Mouse (Mus musculus) adrenal gland, postnatal 10 days (tissue): Measurements from ENCODE around the gene Lyz1. TPM values are rescaled to one million over a fixed set of nuclear protein-coding genes. Genes with fewer than 3 reads are reported as not detected.
"Not testable (repeated sequence)": the region's sequence is repeated elsewhere in the genome, so short reads cannot be mapped to it uniquely, and the experiment has no call there.

Source experiments
- DNase-seq: peaks from one replicate; pipeline ENCODE4 v3.0.0; 2021; ENCODE audit warnings: mixed read lengths
- long read RNA-seq, 2 experiments: library from polyadenylated mRNA; stranded (forward); transcript quantifications; one replicate each; pipeline ENCODE4 v2.0.0; 2021
- total RNA-seq, 2 experiments: library from RNA; stranded (reverse); gene quantifications; 2 replicates each; pipeline ENCODE4 v1.2.3; 2021

Gene Lyz1
- 10 to 100 TPM; 12.3 to 13.9 TPM for total RNA-seq
- long read RNA-seq, experiment 1: 0 reads
- long read RNA-seq, experiment 2: 0 reads

DNA sequence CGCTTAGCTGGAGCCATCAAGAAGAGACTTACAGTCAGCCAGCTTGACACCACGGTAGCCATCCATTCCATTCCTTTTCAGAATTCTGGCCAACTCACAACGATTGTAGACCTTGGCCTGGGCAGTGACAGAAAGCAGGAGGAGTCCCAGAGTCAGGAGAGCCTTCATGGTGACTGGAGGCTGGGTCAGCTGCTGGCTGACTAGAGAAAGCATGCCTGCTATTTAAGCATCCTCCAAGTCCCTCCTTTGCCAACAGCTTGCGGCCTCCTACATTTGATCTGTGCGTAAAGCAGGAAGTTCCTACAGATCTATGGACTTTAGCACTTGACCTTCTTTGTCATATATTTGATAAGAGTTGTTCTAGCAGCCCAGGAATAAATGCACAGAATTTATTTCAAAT lies at the start of gene Lyz1:
Gene Lyz1 (minus strand): TSS at position 198 of the 400 bp plus-strand sequence.
- DNase-seq: peak; percentile 11

DNA sequence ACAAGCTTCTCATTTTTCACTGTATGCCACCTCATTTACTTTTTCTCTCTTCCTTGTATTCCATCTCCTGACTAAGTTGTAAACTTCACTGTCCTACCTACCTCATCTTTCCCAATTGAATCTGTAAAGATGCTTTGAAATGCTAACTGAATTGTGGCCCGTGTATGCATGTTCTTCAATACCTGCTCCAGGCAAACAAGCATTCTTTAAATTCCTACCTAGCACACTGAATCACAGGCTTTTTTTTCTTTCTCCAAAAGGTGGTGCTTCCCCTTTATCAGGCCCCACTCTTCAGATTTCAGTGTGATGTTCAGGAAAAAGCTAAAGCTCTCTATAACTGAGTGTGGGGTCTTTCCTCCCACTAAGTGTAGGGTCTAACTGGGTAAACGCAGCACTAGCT lies 49.7 kb upstream of the Lyz1 start:
- DNase-seq: no peak

DNA sequence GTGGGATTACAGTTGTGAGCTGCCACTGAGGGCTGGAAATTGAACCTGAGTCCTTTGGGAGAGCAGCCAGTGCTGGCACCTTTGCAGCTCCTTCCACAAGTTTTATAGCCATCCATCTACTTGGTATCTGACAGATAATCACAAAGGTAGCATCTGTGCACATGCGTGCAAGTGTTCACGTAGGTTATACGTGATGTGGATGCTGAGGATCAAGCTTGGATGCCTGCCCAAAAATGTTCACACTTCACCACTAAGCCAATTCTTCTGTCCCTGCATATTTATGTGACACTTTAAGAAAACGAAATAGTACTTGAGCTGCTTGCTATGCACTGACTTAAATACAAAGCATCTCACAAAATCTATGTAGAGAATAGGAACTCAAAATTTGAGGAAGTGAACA lies 48.4 kb upstream of the Lyz1 start:
- no peak for DNase-seq

DNA sequence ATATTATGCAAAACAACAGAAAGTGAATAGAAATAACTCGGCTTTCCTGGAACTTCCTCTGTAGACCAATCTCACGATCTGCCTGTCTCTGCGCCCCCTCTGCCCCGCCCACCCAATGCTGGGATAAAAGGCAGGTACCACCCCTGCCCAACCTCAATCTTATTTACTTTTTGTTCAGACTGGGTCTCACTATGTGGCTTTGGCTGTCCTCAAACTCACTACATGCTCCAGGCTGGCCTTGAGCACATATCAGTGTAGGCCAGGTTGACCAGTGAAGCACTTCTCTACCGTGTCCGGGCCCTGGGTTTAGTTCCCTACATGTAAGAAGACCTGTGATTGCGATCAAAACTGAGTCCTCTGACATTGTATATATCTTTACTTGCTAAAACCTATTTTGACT lies 46.6 kb upstream of the Lyz1 start:
- DNase-seq: no peak

DNA sequence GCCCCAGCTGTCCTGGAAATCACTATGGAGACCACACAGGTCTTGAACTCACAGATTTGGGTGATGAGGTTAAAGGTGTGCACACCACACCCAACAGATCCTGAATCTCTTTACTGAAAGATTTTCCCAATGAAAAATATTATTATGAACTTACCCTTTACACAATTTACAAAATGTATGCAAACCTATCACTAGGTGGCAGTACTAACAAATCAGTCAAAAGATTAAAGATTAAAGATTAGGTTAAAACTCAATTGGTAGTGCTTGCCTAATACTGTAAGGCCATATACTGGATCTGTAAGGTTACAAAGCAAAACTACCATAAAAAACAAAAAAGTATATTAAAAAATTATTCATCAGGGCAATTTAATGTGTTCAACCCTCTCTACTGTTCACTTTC lies 45.3 kb upstream of the Lyz1 start:
- DNase-seq: no peak

DNA sequence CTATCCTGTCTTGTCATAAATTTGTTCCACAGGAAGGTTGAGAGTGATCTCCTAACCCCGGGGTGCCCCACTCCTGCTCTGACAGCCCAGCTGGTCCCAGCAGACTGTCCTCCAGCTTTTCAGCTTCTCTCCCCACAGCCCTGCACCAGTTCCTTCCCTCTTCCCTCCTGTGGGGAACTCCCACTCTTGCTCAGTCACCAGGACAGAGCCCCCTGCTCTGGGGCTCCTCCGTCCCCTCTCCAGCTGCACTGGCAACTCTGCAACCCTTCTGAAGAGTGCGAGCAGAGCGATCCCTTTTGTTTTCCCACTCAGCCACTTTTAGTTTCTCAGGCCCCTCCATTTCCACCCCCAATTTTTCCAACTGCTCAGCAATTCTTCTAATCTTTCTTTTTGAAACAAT lies 43.0 kb upstream of the Lyz1 start:
- no peak for DNase-seq

DNA sequence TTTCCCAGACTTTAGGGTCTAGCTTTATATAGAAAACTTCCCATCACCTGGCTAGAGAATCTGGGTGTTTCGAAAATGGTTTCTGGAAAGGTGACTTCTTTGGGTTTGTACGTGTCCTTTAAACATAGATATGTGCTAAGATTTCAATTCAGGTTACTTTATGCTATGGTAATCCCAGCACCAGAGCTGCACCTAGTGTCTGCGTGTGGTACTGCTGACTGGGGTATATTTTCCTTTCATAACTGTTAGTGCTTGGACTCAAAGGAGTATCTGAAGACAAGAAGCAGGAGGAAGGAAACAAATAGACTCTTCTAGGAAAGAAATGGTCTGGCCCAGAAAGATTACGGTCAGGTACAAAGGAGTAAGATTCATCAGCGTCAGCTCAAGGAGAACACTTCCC lies 37.9 kb upstream of the Lyz1 start:
- peak; percentile 31 for DNase-seq

DNA sequence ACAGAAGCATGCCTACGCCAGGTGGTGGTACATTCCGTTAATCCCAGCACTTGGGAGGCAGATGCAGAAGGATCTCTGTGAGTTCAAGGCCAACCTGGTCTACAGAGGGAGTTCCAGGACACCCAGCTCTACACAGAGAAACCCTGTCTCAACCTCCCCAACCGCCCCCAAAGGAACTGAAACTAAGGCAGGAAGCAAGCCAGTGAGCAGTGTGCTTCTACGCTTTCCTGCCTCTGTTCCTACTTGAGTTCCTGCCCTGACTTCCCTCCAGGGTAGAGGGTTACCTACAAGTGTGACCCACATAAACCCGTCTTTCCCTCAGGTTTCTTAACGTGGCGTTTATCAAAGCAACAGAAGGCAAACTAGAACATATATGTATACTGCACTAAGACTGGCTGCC lies 31.1 kb upstream of the Lyz1 start:
- no peak for DNase-seq

DNA sequence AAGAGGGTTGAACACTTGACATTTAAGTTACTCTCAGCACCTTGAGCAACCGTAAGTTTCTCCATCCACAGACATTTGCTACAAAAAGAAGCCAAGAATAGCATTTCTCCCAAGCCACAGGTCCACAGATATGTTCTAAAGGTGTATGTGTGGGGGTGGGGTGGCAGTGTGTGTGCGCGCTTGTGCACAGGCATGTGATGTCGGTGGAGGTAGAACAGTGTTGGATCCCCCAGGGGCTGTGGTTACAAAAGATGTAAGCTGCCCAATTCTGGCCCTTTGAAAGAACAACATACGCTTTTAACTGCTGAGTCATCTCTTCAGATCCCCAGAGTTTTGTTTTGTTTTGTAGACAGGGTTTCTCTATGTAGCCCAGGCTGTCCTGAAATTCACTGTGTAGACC lies 30.0 kb upstream of the Lyz1 start:
- DNase-seq: no peak

DNA sequence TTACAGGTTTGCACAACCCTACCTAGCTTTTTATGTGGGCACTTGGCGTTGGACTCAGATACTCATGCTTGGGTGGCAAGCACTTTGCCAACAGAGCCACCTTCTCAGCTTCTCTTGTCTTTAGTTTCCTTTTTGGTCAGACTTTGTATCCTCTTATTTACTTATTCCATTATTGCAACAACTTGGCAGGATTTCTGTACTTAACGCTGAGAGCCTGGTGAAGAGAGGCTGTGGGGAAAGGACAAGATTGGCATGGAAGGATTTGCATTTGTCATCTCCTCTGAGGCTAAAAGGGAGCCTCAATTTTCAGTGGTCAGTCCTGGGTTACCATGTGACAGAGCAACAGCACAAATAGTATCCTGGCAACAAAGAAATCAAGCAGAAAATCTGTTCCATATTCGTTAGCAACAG lies 27.9 kb upstream of the Lyz1 start:
- DNase-seq: no peak

DNA sequence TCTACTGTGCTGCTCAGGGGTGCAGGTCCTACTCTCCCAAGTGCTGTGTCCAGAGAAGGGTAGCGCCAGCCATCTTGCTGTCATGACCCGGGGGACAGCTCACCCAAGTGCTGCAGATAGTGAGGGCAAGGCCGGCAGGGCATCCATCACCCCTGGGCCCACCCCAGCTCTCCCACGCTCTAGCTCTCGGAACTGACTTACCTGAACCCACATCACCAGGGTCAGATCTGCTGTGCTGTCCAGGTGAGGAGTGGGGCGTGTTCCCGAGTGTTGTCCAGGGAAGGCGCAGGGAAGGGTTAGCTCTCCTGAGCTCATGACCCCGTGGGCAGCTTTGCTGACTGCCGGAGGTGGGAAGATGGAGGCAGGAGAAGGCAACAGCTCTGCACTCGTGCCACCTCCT lies 23.7 kb upstream of the Lyz1 start:
- DNase-seq: no peak

DNA sequence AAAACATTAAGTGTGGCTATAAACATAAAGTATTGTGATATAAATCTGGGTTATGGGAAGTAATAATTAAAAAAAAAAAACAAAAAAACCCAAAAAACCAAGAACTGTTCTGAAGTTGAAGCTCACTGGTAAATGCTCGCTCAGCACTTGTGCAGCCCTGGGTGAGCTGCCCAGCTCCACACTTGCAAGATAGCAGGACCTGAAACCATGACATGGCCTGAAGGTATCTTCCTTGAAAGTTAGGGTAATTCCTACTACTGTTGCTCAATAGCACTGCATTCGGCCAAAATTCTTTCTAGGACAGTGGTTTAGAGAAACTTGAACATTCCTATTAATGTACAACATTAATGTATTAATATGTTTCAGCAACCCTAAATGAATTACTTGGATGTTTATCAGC lies 20.5 kb upstream of the Lyz1 start:
- no peak for DNase-seq

DNA sequence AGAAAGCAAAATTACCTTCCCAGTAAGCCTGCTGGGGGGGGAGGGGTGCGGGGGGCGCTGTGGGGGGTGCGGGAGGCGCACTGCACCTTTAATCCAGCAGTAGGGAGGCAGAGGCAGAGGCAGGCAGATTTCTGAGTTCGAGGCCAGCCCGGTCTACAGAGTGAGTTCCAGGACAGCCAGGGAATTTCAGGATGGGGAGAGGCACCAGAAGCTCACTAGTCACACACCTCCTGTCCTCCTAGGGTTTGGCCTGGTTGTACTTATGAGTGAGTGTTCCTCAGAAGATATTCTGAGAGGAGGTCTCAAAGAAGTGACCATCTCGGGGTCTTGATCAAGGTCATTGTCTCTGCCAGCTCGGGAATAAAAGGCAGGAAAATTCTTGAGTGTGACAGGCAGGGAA lies 19.5 kb upstream of the Lyz1 start:
- no peak for DNase-seq

DNA sequence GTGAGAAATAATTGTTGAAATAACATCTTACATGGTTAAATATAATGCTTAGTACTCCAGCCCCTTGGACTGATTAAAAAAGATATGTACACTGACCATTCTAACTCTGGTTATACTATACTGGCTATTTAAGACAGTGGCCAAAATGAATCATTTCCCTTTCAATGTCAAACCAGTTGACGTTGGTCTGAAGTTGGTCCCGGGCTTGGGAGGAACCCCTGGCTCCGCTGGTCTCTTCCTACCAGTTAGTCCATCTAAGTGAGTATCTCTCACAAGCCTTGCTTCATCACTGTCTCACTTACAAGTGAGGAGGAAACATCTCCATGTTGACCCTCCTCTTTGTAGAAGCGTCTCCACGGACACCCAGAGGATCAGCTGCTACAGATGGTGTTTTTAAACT lies 11.7 kb upstream of the Lyz1 start:
- no peak for DNase-seq

DNA sequence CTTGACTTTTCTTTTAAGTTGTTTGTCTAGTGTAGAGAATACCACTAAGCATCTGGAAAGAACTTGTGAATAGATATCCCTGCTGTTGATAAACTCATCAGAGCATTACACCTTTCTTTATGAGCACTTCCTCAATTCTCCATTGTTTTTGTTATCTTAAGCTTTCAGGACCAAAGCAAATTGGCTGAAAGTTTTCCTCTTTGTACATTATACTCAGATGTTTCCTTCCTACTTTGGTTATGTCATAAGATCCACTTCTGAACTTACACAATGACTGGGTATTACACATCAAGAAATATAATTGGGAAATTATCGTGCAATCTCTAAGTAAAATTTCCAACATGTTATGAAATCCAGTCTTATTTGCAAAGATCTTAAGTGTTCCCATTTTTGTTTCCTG lies 9.0 kb upstream of the Lyz1 start:
- DNase-seq: no peak

DNA sequence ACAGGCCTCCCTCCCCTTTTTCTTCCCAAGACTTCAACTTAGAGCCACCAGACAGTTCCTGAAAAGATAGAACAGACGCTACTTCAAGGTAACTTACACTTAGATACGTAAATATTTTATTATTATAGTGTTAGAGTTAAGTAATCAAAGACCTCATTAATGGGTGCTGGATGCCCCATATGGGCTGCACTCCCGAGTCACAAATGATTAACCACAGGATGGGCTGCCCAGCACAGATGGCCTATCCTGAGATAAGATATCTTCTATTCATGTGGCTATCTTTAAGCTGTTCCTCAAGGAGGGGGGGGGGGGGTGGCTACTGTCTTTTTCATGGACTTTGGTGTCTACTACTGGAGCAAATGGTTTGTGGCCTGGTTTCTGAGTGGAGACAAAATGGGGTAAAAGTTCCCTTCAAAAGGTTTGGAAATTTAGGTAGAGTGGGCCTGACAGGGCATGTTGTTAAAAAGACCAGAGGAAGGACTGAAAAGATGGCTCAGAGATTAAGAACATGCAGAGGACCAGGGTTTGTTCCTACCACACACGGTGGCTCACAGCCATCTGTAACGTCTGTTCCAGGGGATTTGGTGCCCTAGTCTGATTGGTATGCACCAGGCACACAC lies 7.3 kb upstream of the Lyz1 start:
- no peak for DNase-seq

DNA sequence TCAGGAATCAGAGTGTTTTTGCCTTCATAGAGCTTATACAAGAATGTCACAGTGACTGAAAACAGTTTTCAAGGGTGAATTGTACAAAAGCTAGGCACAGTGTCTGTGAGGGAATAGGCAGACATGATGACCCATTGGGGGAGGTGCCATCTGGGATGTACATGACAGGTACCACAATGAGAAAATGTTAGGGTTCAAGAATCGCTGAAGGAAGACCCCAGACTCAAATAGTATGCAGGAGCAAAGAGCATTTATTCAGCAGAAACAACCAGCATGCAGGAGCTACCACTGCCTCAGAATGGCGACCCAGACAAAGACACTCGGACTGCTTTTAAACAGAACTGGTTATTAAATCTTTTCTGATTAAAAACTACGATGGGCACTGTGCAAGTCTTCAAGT lies 6.4 kb upstream of the Lyz1 start:
- DNase-seq: no peak

DNA sequence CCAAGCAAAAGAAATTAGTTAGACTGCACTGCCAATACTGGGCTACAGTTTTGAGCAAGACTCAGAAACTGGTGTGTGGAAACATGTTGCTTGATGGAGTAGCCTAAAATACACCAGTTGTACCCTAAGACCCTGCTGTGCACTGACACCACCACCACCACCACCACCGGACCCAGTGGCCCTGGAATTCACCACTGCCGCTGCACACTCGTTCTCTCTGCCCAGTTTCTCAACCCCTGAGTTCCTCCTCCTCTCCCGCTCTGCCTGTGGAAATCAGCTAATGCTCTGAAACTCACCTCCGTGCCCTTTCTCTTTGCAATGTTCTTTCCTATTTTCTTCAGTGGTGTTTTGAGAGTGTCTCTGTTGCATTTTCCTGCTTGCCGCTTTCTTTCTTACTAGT lies 5.7 kb upstream of the Lyz1 start:
- DNase-seq: no peak

DNA sequence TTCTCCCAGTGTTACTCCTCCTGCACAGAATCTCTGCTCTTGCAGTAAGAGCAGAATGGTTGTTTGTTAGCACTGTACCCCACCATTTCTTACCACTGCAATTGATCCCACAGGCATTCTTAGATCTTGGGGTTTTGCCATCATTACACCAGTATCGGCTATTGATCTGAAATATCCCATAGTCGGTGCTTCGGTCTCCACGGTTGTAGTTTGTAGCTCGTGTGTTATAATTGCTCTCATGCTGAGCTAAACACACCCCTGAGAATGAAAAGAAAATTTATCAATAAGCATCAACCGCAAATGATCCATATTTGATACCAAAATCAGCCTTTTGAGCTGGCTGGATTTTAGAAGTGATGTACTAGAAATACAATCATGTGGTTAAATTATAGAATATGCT lies 1.7 kb downstream of the Lyz1 start:
- not testable (repeated sequence) for DNase-seq

DNA sequence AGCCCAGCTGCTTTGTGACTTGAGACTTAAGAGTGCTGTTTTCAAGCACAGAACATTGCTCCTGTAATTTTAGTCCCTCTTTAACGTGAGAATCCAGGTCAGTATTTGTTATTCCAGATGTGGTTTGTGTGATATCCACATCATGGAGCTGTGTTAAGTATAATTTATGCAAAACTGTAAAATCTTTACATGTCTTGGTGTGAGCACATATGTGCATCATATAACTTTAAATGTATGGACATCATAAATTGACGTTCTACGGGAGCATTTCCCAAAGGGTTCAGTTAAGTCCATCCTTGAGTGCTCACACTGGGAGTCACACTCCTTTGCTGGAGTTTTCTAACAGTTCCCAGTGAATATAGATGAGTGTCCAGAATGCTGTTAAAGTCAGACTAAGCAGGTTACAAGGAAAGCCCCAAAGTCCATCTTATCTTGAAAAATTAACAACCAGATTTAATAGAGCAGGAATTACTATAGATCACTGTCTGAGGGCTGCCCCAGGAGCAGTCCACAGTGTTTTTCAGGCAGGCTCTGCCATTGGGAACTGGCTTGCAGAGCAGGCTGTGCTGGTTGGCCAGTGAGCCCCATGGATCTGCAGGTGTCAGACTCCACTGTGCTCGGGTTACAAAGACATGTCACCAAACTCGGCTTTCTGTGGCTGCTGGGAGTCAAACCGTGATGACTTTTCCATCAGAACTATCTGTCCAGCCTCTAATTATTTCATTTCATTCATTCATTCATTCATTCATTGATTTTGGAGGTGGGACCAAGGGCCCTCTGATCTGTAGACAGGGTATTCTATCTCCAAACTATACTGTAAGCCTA lies 2.4 kb downstream of the Lyz1 start:
- DNase-seq: no peak

DNA sequence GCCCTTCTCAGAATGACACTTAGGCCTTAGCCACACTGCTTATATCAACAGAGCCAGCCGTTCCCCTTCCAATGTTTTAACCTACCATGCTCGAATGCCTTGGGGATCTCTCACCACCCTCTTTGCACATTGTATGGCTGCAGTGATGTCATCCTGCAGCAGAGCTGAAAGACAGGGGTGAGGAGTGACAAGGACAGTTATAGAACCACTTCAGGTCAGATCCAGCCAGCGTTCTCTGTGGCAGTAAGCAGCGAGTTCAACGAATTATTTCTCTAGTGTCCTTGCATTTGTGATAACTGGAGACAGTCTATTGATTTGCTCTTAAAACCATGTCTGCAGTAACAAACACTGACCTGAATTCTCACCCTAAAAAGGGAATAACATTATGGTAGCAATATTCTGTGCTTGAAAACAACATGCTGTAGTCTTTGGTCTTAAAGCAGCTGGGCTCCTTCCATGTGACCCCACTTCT lies 3.6 kb downstream of the Lyz1 start:
- not testable (repeated sequence) for DNase-seq

DNA sequence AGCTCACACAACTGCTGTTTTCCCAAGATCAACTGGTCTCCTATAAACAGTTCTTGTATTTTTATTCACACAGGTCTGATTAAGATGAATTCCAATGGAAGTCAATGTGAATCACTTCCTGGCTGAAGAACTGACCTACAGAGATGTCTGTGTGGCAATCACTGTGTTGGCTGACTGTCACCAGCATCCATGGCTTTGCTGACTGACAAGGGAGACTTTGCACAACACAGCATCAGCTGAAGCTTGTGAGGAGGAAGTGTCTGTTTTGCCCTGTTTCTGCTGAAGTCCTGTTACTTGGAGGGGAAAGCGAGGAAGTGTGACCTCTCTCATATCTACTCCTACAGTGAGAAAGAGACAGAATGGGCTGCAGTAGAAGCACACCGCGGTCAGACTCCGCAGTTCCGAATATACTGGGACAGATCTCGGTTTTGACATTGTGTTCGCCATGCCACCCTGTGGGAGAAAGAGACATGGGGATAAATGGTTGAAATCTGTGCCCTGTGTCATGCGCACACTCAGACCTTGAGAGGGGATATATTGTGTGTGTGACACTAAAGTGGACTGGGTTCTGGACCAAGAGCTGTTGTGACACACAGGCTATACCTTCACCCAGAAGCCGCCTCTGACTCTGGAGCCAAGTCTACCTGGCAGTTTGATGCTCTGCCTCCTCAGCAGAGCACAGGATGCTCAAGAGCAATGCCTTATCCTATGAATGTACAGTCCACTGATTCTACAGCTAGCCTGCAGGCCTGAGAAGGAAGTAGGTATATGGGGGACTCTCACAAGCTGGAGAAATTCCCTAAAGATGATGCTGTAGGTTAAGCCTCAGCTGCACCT lies 4.3 kb downstream of the Lyz1 start:
- DNase-seq: no peak

DNA sequence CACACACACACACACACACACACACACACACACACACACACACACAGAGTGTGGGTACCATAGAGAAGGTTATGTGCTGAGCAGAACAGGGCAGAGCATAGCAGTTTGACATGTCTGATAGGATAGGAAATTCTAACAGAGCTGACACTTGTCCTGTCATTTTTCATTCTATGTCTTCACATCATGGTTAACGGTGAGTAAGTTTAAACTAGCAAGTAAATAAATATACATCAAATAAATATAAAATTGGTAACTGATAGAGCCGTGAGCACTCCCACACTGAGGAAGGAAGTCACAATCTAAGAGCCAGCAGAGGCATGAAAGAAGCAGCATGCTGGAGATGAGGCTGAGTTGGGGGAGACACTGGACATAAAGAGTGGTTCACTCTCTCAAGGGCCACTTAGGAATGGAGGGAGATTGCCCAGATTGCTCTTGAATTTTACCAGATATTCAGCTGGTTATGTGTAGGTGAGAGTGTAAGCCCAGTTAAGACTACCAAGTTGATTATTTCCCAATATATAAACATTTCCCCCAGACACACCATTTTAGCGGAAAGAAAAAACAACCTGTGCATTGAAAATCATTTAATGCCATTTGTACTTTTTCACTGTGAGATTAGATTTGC lies 5.3 kb downstream of the Lyz1 start:
- no peak for DNase-seq
